Mouse (Mus musculus) midbrain, embryonic 12.5 days (tissue): ENCODE measurements around the gene Ddx1. TPM values are rescaled to one million over a fixed set of nuclear protein-coding genes. Genes with fewer than 3 reads are reported as not detected.

Source experiments
- ATAC-seq: fragments of 200-750 bp; cut with Nextera tagmentation; 2 replicates; pipeline ENCODE4 v1.8.0; 2017; ENCODE audit warnings: low read depth, moderate TSS enrichment, moderate library complexity; ENCODE audit not compliant: low FRiP score
- H3K27ac ChIP-seq: fragments of 300-500 bp; sonication (generic); replicated peaks from 2 replicates; pipeline ENCODE4 v1.5.1; 2016; ENCODE audit warnings: mild to moderate bottlenecking
- H3K27me3 ChIP-seq: fragments of 300-500 bp; sonication (generic); 2 replicates; pipeline ENCODE4 v1.6.1; 2016; ENCODE audit warnings: mild to moderate bottlenecking
- H3K36me3 ChIP-seq: fragments of 300-500 bp; sonication (generic); 2 replicates; pipeline ENCODE4 v1.6.1; 2016
- H3K4me1 ChIP-seq: fragments of 300-500 bp; sonication (generic); 2 replicates; pipeline ENCODE4 v1.6.1; 2016
- H3K4me2 ChIP-seq: fragments of 300-500 bp; sonication (generic); replicated peaks from 2 replicates; pipeline ENCODE4 v1.6.1; 2016; ENCODE audit warnings: mild to moderate bottlenecking, moderate library complexity
- H3K4me3 ChIP-seq: fragments of 300-500 bp; sonication (generic); 2 replicates; pipeline ENCODE4 v1.5.1; 2016; ENCODE audit warnings: mild to moderate bottlenecking
- H3K9ac ChIP-seq: fragments of 300-500 bp; sonication (generic); replicated peaks from 2 replicates; pipeline ENCODE4 v1.6.1; 2016; ENCODE audit warnings: mild to moderate bottlenecking, moderate library complexity
- H3K9me3 ChIP-seq: fragments of 300-500 bp; sonication (generic); 2 replicates; pipeline ENCODE4 v1.6.1; 2016; ENCODE audit warnings: mild to moderate bottlenecking
- whole genome bisulfite sequencing: fragments of 180-500 bp; shearing (Covaris S2); methylation state at CpG from one replicate; pipeline ENCODE4 v1.1.7; 2016; 5-methylcytosine and 5-hydroxymethylcytosine counted together
- polyA plus RNA-seq: library from polyadenylated mRNA; unstranded; fragments of >200 nt; fragmentation: Nextera tagmentation; extraction: Ambion mirVana; gene quantifications from 2 replicates; pipeline ENCODE4 v1.2.1, GENCODE M21; 2016

The Ddx1 gene
- 153 and 155 TPM in 2 replicates for polyA plus RNA-seq

DNA sequence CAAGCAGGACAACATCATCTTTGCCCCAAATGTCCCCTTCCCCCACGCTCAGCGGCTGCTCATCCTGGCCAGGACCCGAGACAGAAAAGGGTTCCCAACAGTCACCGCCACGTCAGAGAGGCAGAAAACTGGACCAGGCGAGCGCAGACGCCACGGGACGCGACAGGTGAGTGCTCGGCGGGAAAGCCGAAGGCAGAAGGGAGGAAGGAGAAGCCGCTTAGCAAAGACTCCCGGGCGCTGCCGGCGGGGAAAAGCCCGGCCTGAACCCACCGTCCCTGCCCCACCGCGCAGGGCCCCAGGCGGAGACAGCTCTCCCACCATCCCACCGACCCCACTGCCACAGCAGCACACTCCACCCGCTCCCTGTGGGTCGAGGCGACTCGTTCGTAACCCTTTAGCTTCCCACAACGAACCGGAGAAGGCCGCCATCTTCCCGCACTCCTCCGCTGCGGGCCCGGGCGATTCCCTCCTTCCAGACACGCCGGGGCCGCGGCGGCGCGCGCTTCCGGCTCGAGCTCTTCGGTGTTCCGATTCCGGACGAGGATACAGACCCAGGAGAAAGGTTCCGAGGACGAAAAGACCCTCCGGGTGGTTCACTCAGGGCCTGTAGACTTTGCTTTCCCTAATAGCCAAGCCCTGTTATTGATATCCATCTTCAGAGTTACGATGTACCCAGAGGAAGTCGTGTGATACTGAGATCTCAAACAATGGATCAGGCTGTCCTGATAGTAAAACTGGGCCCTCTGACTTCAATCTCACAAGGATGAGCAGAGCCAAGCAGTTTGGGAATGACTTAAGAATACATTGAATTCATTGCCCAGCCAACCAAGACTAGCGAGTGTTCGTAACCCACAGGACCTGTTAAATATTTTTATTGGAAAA is at the start of gene Ddx1:
Gene Ddx1, minus strand, starts transcription at position 523 of the 882 bp plus-strand sequence.
- Histone ChIP-seq H3K9me3 (no peaks in the 10 kb centered on the region), H3K27me3 (no peaks in the 10 kb centered on the region), H3K36me3 (peaks cover 11% of the 10 kb centered on the region), H3K27ac (peak within 1 kb of the TSS; percentile 85), H3K4me2 (peak within 1 kb of the TSS; percentile 54), H3K9ac (peak within 1 kb of the TSS; percentile 90), H3K4me3 (peak within 1 kb of the TSS; percentile 68), H3K4me1 (peaks cover 13% of the 10 kb centered on the region)
- WGBS, result 4% methylated on average over 59 of the region's 59 CpGs
- peak; percentile 93 for ATAC-seq

DNA sequence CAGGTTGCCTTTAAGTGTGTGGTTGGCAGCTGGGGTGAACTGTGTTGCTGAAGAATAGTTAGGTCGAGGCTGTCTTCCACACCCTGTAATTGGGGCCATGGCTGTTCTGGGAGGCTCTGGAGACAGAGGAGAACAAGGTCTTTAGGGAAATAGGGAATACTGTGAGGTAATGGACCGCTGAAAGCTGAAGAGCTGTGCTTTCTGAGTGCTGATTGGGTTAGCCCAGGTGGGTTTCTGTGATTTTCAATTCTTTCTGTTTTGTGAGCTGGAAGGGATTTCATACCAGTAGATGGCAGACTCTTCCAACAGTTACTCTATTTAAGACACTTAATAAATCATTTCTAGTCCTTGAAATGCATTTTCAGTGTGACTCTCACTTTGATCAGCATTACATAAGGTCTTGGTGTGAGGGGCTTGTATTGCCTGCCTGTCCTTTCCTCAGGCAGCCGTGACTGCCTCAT is 44.4 kb upstream of the Ddx1 start:
- Histone ChIP-seq H3K4me2 (no peak overlapping the region), H3K4me3 (no peak overlapping the region), H3K4me1 (no peaks in the 10 kb centered on the region), H3K36me3 (peaks cover 10% of the 10 kb centered on the region), H3K9ac (no peak overlapping the region), H3K27me3 (no peaks in the 10 kb centered on the region), H3K27ac (no peak overlapping the region), H3K9me3 (no peaks in the 10 kb centered on the region)
- no peak for ATAC-seq
- WGBS, result 83% methylated on average over 3 of the region's 3 CpGs

DNA sequence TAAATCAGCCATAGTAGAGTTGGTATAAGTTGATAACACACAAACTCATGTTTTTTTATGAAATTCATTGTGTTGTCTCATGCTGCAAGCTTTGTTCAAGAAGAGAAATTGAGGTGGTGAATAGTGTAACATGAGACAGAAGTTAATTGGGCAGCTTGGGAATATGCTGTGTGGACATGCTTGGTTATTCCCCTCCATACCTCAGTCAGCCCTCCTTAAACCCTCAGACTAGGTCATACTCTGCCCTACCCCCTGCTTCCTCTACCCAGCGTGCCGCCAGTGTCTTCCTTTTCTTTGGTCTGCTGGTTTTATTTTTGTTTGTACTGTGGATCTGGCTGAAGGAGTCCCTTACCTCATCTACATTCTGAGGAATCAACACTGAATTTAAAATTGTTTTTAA is 42.4 kb upstream of the Ddx1 start:
- H3K9ac ChIP-seq, result no peak overlapping the region
- no peaks in the 10 kb centered on the region for H3K4me1 ChIP-seq
- WGBS, result 84% methylated on average over 2 of the region's 2 CpGs
- ATAC-seq, result no peak
- H3K36me3 ChIP-seq, result peaks cover 17% of the 10 kb centered on the region
- no peaks in the 10 kb centered on the region for H3K27me3 ChIP-seq
- H3K4me3 ChIP-seq, result no peak overlapping the region
- H3K27ac ChIP-seq, result no peak overlapping the region
- H3K4me2 ChIP-seq, result no peak overlapping the region
- no peaks in the 10 kb centered on the region for H3K9me3 ChIP-seq

DNA sequence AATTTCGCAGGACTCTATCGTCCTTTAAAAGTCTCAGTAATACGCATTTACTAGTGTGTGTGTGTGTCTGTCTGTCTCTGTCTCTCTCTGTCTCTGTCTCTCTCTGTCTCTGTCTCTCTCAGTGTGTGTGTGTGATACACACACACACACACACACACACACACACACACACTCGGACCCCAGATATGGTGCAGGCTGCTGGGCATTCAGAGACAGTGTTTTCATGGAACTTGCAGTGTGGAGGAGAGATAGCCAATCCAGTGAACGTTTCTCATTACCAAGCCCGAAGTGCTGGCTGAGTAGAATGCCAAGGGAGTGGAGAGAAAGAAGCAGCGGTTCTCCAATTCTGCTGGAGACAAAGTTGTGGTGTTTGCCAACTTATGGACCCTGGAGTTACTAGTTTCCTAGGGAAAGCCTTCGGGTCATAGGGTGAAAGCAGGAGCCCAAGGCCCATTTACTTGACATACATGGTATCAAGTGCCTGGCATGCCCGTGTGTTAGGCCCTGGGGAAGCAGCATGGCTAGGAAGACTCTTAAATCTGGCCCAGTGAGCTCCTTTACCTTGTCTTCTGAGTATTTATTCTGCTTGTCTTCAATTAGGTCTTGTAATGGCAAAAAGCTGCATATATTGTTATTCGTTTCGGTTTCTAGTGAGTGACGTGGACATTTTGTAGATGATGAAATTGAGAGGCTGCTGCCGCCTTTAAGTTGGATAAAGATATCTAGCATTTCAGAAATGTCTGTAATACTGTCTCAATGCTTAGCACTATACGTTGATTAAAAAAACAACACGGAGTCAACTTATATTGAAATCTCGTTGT is 20.8 kb upstream of the Ddx1 start:
- peak; percentile 32 for ATAC-seq

DNA sequence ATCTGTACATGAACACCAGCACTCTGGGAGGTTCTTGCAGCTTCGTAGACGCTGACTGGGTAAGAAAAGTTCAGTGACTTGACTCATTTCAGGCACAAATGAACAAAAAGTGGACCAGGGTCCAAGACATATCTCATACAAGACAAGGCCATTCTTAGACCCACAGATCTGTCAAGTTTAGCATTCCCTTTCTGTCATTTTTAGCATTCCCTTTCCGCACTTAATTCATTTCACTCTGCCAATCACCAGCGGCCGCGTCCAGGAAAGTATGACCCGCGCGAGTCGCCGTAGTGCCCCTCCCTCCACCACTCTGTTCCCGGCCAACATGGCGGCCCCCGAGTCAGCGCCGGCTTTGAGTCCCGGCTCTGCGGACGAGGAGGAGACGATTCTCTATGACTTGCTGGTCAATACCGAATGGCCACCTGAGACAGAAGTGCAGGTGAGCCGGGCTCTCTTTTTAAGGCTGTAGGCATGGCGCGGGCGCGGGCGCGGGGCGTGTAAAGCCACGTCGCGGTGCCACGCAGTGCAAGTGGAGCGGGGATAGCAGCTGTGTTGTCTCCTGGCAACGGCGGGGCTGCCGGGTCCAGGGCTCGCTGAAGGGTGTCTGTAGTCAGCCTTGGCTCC is 19.9 kb upstream of the Ddx1 start, which contains the start of gene Nbas:
Gene Nbas, plus strand, starts transcription at position 308 of the 624 bp plus-strand sequence.
- 3% methylated on average over 38 of the region's 38 CpGs for WGBS
- Histone ChIP-seq H3K9me3 (no peaks in the 10 kb centered on the region), H3K27me3 (no peaks in the 10 kb centered on the region), H3K36me3 (no peaks in the 10 kb centered on the region), H3K4me3 (peak within 1 kb of the TSS; percentile 69), H3K27ac (peak within 1 kb of the TSS; percentile 63), H3K9ac (peak within 1 kb of the TSS; percentile 74), H3K4me2 (peak within 1 kb of the TSS; percentile 62), H3K4me1 (peaks cover 8% of the 10 kb centered on the region)
- ATAC-seq, result peak; percentile 94

More for the DNA sequence above, 20.8 kb upstream of the Ddx1 start:
- H3K9ac ChIP-seq, result peak overlapping the region; percentile 74
- H3K27ac ChIP-seq, result no peak overlapping the region
- H3K4me1 ChIP-seq, result peaks cover 8% of the 10 kb centered on the region
- peak overlapping the region; percentile 69 for H3K4me3 ChIP-seq
- WGBS, result 45% methylated on average over 16 of the region's 16 CpGs
- H3K4me2 ChIP-seq, result peak overlapping the region; percentile 62
- no peaks in the 10 kb centered on the region for H3K9me3 ChIP-seq
- no peaks in the 10 kb centered on the region for H3K27me3 ChIP-seq
- peaks cover 6% of the 10 kb centered on the region; the same call in 1 of the 2 replicates for H3K36me3 ChIP-seq

DNA sequence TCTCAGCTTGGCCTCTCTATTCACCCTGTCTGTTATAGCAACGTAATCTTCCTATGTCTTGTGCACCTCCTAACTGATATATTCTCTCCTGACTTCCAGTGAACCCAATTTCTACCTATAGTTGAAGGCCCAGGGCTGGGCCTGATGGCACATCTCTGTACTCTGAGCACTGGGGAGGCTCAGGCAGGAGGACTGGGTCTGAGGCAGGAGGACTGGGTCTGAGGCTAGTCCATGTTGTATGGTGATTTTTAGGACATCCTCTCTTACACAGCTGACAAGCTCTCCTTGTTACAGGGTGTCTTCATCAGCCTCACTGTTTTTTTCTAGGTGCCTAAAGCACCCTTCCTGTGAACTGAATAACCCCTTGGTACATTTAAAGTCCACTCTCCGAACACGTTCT is 19.4 kb upstream of the Ddx1 start:
- 52% methylated on average over 3 of the region's 3 CpGs for WGBS
- no peaks in the 10 kb centered on the region for H3K27me3 ChIP-seq
- no peaks in the 10 kb centered on the region for H3K9me3 ChIP-seq
- H3K27ac ChIP-seq, result no peak overlapping the region
- H3K4me3 ChIP-seq, result peak overlapping the region; percentile 69
- 0 out of 2 replicates have a peak overlapping the region, but pooled peaks have one; percentile 15 for H3K9ac ChIP-seq
- peak; percentile 16 for ATAC-seq
- H3K4me1 ChIP-seq, result peaks cover 8% of the 10 kb centered on the region
- H3K4me2 ChIP-seq, result peak overlapping the region; percentile 38
- no peaks in the 10 kb centered on the region for H3K36me3 ChIP-seq

DNA sequence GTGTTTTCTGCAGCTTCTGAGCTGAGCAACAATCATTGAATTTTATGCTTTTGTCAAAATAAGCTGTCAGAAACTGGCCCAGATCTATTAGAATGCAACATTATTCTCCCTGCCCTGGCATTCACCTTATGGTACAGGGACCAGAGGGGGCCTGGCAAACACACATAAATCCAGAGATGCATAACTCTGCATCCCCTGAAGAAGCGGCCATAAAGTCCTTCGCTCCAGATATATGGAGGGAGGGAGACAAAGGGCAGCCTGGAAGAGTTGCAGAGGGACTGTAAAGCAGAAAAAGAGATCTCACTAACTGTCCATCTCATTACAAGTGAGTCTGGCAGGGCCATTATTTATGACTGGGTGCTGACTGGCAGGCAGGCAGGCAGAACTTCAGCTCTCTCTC is 6.7 kb upstream of the Ddx1 start:
- no peak for ATAC-seq

DNA sequence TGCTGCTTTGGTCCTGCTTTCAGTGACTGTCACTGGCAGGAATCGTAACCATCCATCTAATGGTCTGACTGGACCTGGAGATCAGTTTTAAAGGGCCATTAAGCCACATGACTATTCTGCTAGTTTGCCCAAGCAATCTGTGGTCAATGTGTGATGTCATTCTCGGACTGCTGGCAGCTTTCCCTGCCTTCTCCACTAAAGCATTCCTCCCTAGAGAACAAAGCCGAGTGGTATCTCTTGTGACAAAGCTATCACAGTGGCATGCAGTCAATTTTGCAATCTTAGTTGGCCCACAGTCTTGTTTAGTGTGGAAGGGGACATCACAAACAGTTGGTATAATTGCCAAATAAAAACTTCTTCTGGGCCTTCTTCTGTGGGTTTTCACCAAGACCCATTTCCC is 6.1 kb upstream of the Ddx1 start:
- ATAC-seq, result no peak
- Histone ChIP-seq H3K4me3 (no peak overlapping the region), H3K27ac (no peak overlapping the region), H3K36me3 (no peaks in the 10 kb centered on the region), H3K4me2 (no peak overlapping the region), H3K9me3 (no peaks in the 10 kb centered on the region), H3K4me1 (no peaks in the 10 kb centered on the region), H3K27me3 (peaks cover 7% of the 10 kb centered on the region; the same call in 1 of the 2 replicates), H3K9ac (no peak overlapping the region)
- WGBS, result 66% methylated on average over 3 of the region's 3 CpGs

More for the DNA sequence above, 6.7 kb upstream of the Ddx1 start:
- peaks cover 7% of the 10 kb centered on the region; the same call in 1 of the 2 replicates for H3K27me3 ChIP-seq
- WGBS, result 90% methylated on average over 2 of the region's 2 CpGs
- H3K27ac ChIP-seq, result no peak overlapping the region
- no peaks in the 10 kb centered on the region for H3K36me3 ChIP-seq
- H3K4me3 ChIP-seq, result no peak overlapping the region
- no peaks in the 10 kb centered on the region for H3K4me1 ChIP-seq
- H3K9me3 ChIP-seq, result no peaks in the 10 kb centered on the region
- H3K4me2 ChIP-seq, result no peak overlapping the region
- H3K9ac ChIP-seq, result no peak overlapping the region

DNA sequence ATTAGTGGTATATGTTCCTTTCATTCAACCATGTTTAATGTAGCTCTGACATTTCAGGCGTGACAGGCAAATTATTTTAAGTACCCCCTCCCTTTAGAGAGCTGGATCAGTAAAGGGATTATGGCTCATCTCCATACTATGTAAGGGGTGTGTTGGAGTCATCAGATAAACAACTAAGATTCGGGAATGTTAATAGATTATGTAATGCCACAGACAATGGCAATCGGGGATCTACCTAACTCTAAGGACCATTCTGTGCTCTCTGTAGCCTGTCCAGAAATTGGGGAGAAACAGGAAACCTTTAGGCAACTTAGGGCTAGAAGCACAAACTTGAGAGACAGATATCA is 533 bp upstream of the Ddx1 start:
- H3K4me2 ChIP-seq, result peak overlapping the region; percentile 54
- peaks cover 13% of the 10 kb centered on the region for H3K4me1 ChIP-seq
- H3K27ac ChIP-seq, result peak overlapping the region; percentile 85; the same call in 1 of the 2 replicates
- H3K9me3 ChIP-seq, result no peaks in the 10 kb centered on the region
- H3K36me3 ChIP-seq, result peaks cover 5% of the 10 kb centered on the region
- H3K9ac ChIP-seq, result peak overlapping the region; percentile 90
- H3K4me3 ChIP-seq, result peak overlapping the region; percentile 68
- peak; percentile 38; the same call in 1 of the 2 replicates for ATAC-seq
- 75% methylated on average over 3 of the region's 3 CpGs for WGBS
- no peaks in the 10 kb centered on the region for H3K27me3 ChIP-seq

DNA sequence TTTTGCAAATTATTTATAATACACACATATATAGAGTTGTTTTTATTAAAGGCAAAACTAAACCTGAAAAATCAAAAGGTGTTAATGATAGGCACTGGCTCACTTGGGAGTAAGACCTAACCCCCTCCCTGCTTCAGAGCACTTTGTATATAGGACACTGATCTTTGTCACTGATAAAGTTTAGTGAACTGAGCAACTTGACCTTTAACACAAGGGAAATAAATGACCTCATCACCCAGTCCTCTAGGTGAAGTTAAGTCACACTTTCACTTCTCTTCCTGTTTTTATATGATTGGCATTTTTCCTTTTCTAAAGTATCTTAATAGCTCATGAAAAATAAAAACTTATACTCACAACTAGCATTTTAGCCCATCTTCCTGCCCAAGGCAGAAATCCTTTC is 6.6 kb downstream of the Ddx1 start:
- H3K9ac ChIP-seq, result no peak overlapping the region
- ATAC-seq, result no peak

DNA sequence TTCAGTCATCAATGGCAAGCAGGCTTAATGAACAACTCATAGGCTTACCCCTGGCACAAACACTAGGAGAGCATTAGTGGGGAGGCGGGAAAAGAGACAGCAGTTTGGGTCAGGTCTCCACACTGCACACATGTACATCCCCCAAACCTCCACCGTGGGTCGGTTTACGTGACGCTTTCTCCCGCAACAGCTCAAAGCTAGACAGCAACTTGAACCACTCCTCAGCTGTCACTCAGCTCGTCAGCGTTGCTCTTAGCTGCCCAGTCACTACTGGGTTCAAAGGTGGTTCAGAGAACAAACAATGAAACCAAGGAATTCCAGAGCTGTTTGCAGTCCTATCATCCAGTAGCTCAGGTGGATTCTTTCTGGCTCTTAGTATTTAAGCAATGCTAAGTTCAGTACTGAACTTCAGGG is 30.9 kb downstream of the Ddx1 start:
- no peak for ATAC-seq
- Histone ChIP-seq H3K4me2 (no peak overlapping the region), H3K4me1 (peaks cover 6% of the 10 kb centered on the region; the same call in 1 of the 2 replicates), H3K9ac (no peak overlapping the region), H3K9me3 (no peaks in the 10 kb centered on the region), H3K27me3 (no peaks in the 10 kb centered on the region), H3K4me3 (no peak overlapping the region), H3K27ac (no peak overlapping the region), H3K36me3 (peaks cover 40% of the 10 kb centered on the region)
- WGBS, result 88% methylated on average over 8 of the region's 8 CpGs

More for the DNA sequence above, 6.6 kb downstream of the Ddx1 start:
- Histone ChIP-seq H3K4me2 (no peak overlapping the region), H3K4me1 (peaks cover 4% of the 10 kb centered on the region; the same call in 1 of the 2 replicates), H3K36me3 (peaks cover 57% of the 10 kb centered on the region), H3K27me3 (no peaks in the 10 kb centered on the region), H3K9me3 (no peaks in the 10 kb centered on the region), H3K27ac (no peak overlapping the region), H3K4me3 (no peak overlapping the region)
